Mouse (Mus musculus): ENCODE measurements around the gene Adad2. TPM values are rescaled to one million over a fixed set of nuclear protein-coding genes. Genes with fewer than 3 reads are reported as not detected.

The Adad2 gene
- polyA plus RNA-seq, 1 experiment from 2014 or later, result 0.09 TPM

GRCm38 (mm10) chr8:119627613-119628359, 15.2 kb downstream of the Adad2 start:
- H3K4me3 ChIP-seq (ENCODE audit: low read depth, low read length), result no peak overlapping the region
- no peak for DNase-seq (ENCODE audit: low spot score)
- no peaks in the 10 kb centered on the region for H3K9me3 ChIP-seq (ENCODE audit: control insufficient read depth, low read length)
- H3K27me3 ChIP-seq (replicated peaks; ENCODE audit: control insufficient read depth, insufficient read depth, low read length), result no peaks in the 10 kb centered on the region
- H3K9ac ChIP-seq (ENCODE audit: low read length), result no peak overlapping the region
- 36% methylated on average over 10 of the region's 10 CpGs for WGBS
- no peak overlapping the region for H3K27ac ChIP-seq (ENCODE audit: low read depth)
- no peak for ATAC-seq (replicated peaks; ENCODE audit: low FRiP score, low TSS enrichment, low read depth)
- no peaks in the 10 kb centered on the region for H3K4me1 ChIP-seq (replicated peaks; ENCODE audit: control insufficient read depth, insufficient read depth, low read length)
- no peaks in the 10 kb centered on the region for H3K36me3 ChIP-seq (ENCODE audit: control insufficient read depth, insufficient read depth, low read length)
- H3K4me2 ChIP-seq (ENCODE audit: low read length), result no peak overlapping the region

DNA sequence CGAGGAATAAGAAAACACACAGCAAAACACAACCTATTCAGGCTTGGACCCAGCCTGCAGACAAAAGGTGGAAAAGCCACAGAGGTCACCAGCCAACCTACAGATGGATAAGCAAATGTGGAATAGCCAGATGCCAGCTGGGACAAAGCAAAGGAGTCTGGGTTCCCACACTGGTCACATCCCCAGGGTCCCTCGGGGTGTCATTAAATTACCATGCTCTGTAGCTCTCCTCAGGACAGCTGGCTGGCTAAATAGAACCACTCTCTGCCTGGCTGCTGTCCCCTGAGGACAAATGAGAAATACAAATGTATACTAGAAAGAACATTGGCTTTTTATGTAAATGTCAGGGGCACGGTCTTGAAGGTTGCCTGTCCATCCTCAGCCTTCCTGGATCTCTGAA, 18.3 kb downstream of the Adad2 start:
- no peak overlapping the region for H3K4me2 ChIP-seq (ENCODE audit: low read length)

DNA sequence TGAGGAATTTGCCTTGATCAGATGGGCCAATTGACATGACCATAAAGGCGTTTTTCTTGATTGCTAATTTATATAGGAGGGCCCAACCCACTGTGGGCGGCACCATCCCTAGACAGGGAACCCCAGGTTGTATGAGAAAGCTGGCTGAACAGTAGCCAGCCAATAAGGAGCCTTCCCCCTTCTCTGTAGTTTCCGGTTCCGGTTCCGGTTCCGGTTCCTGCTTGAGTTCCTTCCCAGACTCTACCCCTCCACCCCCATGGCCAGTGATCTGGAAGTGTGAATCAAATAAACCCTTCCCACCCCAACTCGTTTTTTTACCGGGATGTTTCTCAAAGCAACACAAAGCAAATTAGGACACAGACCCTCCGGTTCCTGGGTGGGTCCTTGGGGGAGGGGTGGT, 19.7 kb downstream of the Adad2 start:
- no peak for DNase-seq (ENCODE audit: low spot score)
- Histone ChIP-seq H3K9me3 (ENCODE audit: control insufficient read depth, low read length) (no peaks in the 10 kb centered on the region), H3K4me3 (ENCODE audit: low read depth, low read length) (no peak overlapping the region), H3K4me1 (replicated peaks; ENCODE audit: control insufficient read depth, insufficient read depth, low read length) (peaks cover 11% of the 10 kb centered on the region), H3K36me3 (ENCODE audit: control insufficient read depth, insufficient read depth, low read length) (no peaks in the 10 kb centered on the region), H3K27me3 (replicated peaks; ENCODE audit: control insufficient read depth, insufficient read depth, low read length) (peaks cover 11% of the 10 kb centered on the region), H3K4me2 (ENCODE audit: low read length) (no peak overlapping the region), H3K9ac (ENCODE audit: low read length) (no peak overlapping the region), H3K27ac (ENCODE audit: low read depth) (no peak overlapping the region)
- ATAC-seq (replicated peaks; ENCODE audit: low FRiP score, low TSS enrichment, low read depth), result no peak
- WGBS, result 74% methylated on average over 9 of the region's 9 CpGs

More for the DNA sequence above, 18.3 kb downstream of the Adad2 start:
- Histone ChIP-seq H3K27me3 (replicated peaks; ENCODE audit: control insufficient read depth, insufficient read depth, low read length) (peaks cover 11% of the 10 kb centered on the region), H3K9ac (ENCODE audit: low read length) (no peak overlapping the region), H3K4me1 (replicated peaks; ENCODE audit: control insufficient read depth, insufficient read depth, low read length) (peaks cover 11% of the 10 kb centered on the region), H3K4me3 (ENCODE audit: low read depth, low read length) (no peak overlapping the region), H3K9me3 (ENCODE audit: control insufficient read depth, low read length) (no peaks in the 10 kb centered on the region), H3K36me3 (ENCODE audit: control insufficient read depth, insufficient read depth, low read length) (no peaks in the 10 kb centered on the region), H3K27ac (ENCODE audit: low read depth) (no peak overlapping the region)
- ATAC-seq (replicated peaks; ENCODE audit: low FRiP score, low TSS enrichment, low read depth), result no peak
- 46% methylated on average over 3 of the region's 3 CpGs for WGBS
- no peak for DNase-seq (ENCODE audit: low spot score)

DNA sequence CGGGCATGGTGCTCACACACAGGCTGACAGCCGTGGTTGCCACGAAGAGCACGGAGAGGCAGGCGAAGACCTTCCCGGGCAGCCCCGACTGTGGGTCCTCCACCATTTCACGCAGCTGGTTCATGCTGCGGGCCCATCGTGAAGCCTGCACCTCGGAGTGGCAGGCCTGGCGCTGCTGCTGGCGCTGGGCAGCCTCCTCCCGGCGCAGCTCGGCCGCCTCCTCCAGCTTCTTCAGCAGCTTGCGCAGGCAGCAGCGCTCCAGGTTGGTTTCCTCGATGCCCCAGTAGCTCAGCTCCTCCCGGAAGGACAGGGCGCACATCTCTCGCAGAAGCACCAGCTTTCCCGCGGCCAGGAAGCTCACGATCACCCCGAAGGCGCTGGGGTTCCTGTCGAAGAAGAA, 20.4 kb downstream of the Adad2 start:
- Histone ChIP-seq H3K9ac (ENCODE audit: low read length) (no peak overlapping the region), H3K9me3 (ENCODE audit: control insufficient read depth, low read length) (no peaks in the 10 kb centered on the region), H3K27ac (ENCODE audit: low read depth) (no peak overlapping the region), H3K36me3 (ENCODE audit: control insufficient read depth, insufficient read depth, low read length) (no peaks in the 10 kb centered on the region), H3K4me3 (ENCODE audit: low read depth, low read length) (no peak overlapping the region), H3K4me1 (replicated peaks; ENCODE audit: control insufficient read depth, insufficient read depth, low read length) (peaks cover 11% of the 10 kb centered on the region), H3K27me3 (replicated peaks; ENCODE audit: control insufficient read depth, insufficient read depth, low read length) (peaks cover 11% of the 10 kb centered on the region), H3K4me2 (ENCODE audit: low read length) (no peak overlapping the region)
- DNase-seq (ENCODE audit: low spot score), result no peak
- ATAC-seq (replicated peaks; ENCODE audit: low FRiP score, low TSS enrichment, low read depth), result no peak
- WGBS, result 56% methylated on average over 29 of the region's 29 CpGs

DNA sequence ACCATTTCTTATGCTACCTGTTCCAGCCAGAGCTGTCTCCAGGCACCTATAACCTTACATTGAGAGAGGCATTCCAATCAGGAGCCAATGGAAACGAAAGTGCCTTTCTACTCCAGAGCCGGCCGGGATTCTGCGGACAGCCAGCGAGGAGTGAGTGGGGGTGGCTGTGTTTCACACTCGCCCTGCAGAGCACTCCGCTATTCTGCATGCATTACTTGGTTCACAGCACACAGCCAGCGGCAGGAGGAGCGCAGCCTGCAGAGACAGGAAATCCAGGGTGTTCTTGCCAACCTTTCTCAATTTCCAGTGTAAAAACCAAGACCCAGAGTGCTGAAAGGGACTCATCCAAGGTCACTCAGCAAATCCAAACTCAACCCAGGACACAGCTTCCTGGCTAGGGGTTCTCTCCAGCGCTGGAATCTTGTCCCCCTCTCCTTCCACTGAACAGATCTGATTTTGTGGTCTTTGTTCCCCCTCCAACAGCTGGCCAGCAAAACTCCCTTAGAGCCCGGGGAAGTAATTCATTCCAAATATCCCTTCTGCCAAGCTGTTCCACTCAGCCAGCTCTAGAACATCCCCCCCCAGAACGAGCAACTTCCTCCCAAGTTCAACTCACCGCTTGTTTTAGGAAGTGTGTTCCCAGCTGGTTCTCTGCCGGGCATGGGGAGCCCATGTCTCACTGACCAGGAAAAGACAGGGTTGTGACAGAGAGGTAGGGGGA, 22.2 kb downstream of the Adad2 start:
- H3K27me3 ChIP-seq (replicated peaks; ENCODE audit: control insufficient read depth, insufficient read depth, low read length), result peaks cover 11% of the 10 kb centered on the region
- no peaks in the 10 kb centered on the region for H3K9me3 ChIP-seq (ENCODE audit: control insufficient read depth, low read length)
- no peak overlapping the region for H3K4me3 ChIP-seq (ENCODE audit: low read depth, low read length)
- H3K36me3 ChIP-seq (ENCODE audit: control insufficient read depth, insufficient read depth, low read length), result no peaks in the 10 kb centered on the region
- peaks cover 11% of the 10 kb centered on the region for H3K4me1 ChIP-seq (replicated peaks; ENCODE audit: control insufficient read depth, insufficient read depth, low read length)
- DNase-seq (ENCODE audit: low spot score) (no peak), ATAC-seq (replicated peaks; ENCODE audit: low FRiP score, low TSS enrichment, low read depth) (no peak)
- no peak overlapping the region for H3K4me2 ChIP-seq (ENCODE audit: low read length)
- no peak overlapping the region for H3K9ac ChIP-seq (ENCODE audit: low read length)
- WGBS, result 38% methylated on average over 14 of the region's 14 CpGs
- H3K27ac ChIP-seq (ENCODE audit: low read depth), result no peak overlapping the region; the same call in 1 of the 2 replicates

GRCm38 (mm10) chr8:119635378-119635777, 22.8 kb downstream of the Adad2 start, which contains the start of gene Kcng4:
TSS of gene Kcng4 (minus strand) at chr8:119635680.
- no peaks in the 10 kb centered on the region for H3K36me3 ChIP-seq (ENCODE audit: control insufficient read depth, insufficient read depth, low read length)
- peaks cover 11% of the 10 kb centered on the region for H3K4me1 ChIP-seq (replicated peaks; ENCODE audit: control insufficient read depth, insufficient read depth, low read length)
- no peak within 1 kb of the TSS for H3K4me2 ChIP-seq (ENCODE audit: low read length)
- WGBS, result 20% methylated on average over 6 of the region's 6 CpGs
- H3K9ac ChIP-seq (ENCODE audit: low read length), result no peak within 1 kb of the TSS
- ATAC-seq (replicated peaks; ENCODE audit: low FRiP score, low TSS enrichment, low read depth) (no peak), DNase-seq (ENCODE audit: low spot score) (no peak)
- H3K27ac ChIP-seq (ENCODE audit: low read depth), result no peak within 1 kb of the TSS; the same call in 1 of the 2 replicates
- H3K27me3 ChIP-seq (replicated peaks; ENCODE audit: control insufficient read depth, insufficient read depth, low read length), result peaks cover 11% of the 10 kb centered on the region
- no peaks in the 10 kb centered on the region for H3K9me3 ChIP-seq (ENCODE audit: control insufficient read depth, low read length)
- no peak within 1 kb of the TSS for H3K4me3 ChIP-seq (ENCODE audit: low read depth, low read length)

- WGBS, result 62% methylated on average over 2 of the region's 2 CpGs
- Histone ChIP-seq H3K4me3 (ENCODE audit: low read depth, low read length) (no peak overlapping the region), H3K4me2 (ENCODE audit: low read length) (no peak overlapping the region), H3K4me1 (replicated peaks; ENCODE audit: control insufficient read depth, insufficient read depth, low read length) (peaks cover 11% of the 10 kb centered on the region), H3K36me3 (ENCODE audit: control insufficient read depth, insufficient read depth, low read length) (no peaks in the 10 kb centered on the region), H3K27ac (ENCODE audit: low read depth) (no peak overlapping the region), H3K9me3 (ENCODE audit: control insufficient read depth, low read length) (no peaks in the 10 kb centered on the region), H3K27me3 (replicated peaks; ENCODE audit: control insufficient read depth, insufficient read depth, low read length) (peaks cover 11% of the 10 kb centered on the region), H3K9ac (ENCODE audit: low read length) (no peak overlapping the region)
- ATAC-seq (replicated peaks; ENCODE audit: low FRiP score, low TSS enrichment, low read depth) (no peak), DNase-seq (ENCODE audit: low spot score) (no peak)
Measured at GRCm38 (mm10) chr8:119635958-119636357, 23.4 kb downstream of the Adad2 start.

GRCm38 (mm10) chr8:119636766-119637165, 24.2 kb downstream of the Adad2 start:
- no peak overlapping the region for H3K9ac ChIP-seq (ENCODE audit: low read length)
- no peak for DNase-seq (ENCODE audit: low spot score)
- no peak overlapping the region for H3K4me2 ChIP-seq (ENCODE audit: low read length)
- no peaks in the 10 kb centered on the region for H3K36me3 ChIP-seq (ENCODE audit: control insufficient read depth, insufficient read depth, low read length)
- no peak for ATAC-seq (replicated peaks; ENCODE audit: low FRiP score, low TSS enrichment, low read depth)
- 48% methylated on average over 7 of the region's 7 CpGs for WGBS
- no peak overlapping the region for H3K4me3 ChIP-seq (ENCODE audit: low read depth, low read length)
- no peaks in the 10 kb centered on the region for H3K9me3 ChIP-seq (ENCODE audit: control insufficient read depth, low read length)
- H3K27ac ChIP-seq (ENCODE audit: low read depth), result no peak overlapping the region
- H3K4me1 ChIP-seq (replicated peaks; ENCODE audit: control insufficient read depth, insufficient read depth, low read length), result peaks cover 11% of the 10 kb centered on the region
- peaks cover 11% of the 10 kb centered on the region for H3K27me3 ChIP-seq (replicated peaks; ENCODE audit: control insufficient read depth, insufficient read depth, low read length)
